Mouse (Mus musculus): ENCODE results near the gene Calr.

GRCm38 (mm10) chr8:84895963-84896362 lies 49.2 kb upstream of the Calr start:
- no peak for TF ChIP-seq POLR2A (IDR thresholded peaks at IDR 0.05; ENCODE audit: extremely low read depth, insufficient read depth, low read length)
- no peak for TF ChIP-seq CTCF (IDR thresholded peaks at IDR 0.05; ENCODE audit: low read depth, low read length)
